ENCODE assay signal across 17 mouse cellular contexts in the genomic region with DNA sequence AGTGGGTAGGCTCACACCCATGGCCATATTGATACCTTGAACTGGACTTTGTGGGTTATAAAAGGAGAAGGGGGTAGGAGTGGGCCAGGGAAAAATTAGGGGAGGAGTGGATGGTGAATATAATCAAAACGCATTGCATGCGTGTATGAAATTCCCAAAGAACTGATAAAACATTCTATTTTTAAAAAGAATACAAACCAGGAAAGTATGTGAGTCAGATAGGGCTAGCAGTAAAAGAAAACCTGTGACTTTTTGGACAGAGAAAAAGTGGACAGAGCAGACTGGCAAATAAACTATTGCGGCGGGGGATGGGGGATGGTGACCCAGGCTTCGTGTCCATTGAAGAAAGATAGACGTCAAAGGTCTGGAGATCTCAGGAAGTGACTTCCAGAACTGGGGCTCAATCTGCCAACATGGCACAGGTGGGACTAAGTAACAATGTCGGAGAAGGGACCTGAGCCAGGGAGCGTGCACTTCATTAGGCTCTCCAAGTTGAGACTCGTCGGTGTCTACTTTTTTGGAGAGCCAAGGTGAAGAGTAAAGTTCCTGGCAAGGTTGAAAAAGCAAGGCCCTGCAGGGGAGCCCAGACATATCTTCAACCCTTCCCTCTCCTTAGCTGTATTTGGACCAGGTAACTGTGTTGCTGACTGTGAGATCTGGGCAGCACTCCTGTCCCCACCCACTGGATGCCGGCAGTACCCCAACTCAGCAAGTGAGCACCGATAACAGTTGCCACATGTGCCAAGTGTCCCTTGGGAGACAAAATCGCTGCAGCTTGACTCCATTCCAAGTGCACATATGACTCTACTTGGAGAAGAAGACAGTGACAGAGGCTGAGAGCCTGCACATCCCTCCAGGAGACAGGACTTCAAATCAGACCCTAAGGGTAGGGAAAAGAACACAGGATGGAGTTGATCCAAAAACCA.
A peak's percentile ranks its signal among the peaks of the same experiment; 100 is the strongest.
DNase-seq lines count a peak whose midpoint lies in the region; ATAC-seq and TF ChIP-seq lines count a peak whose summit lies in the region.
"Had no signal": no experiment of that assay in that cellular context is flagged by ENCODE, and none has a peak within 500 bp of the region (broad histone marks: within the 10 kb centered on the region; RNA-seq: fewer than 3 reads in every experiment).

No protein-coding gene starts in this region.

- no peak for TF ChIP-seq CTCF in heart, adult 2 months (IDR thresholded peaks at IDR 0.05)
- no peak for TF ChIP-seq CTCF in heart, postnatal 0 days (IDR thresholded peaks at IDR 0.05; ENCODE audit: low read depth)

- peak overlapping the region; percentile 17; the same call in 1 of the 2 replicates for H3K9ac ChIP-seq in heart, adult 2 months (ENCODE audit: low read depth, low read length)
- no peak overlapping the region for H3K9ac ChIP-seq in heart, embryonic 13.5 days
- H3K9ac ChIP-seq in heart, postnatal 0 days (replicated peaks; ENCODE audit: low read depth, low read length) = peak overlapping the region; percentile 17; the same call in 1 of the 2 replicates
- H3K9ac ChIP-seq: embryonic facial prominence, embryonic 12.5 days; forebrain, embryonic 15.5 days; hindbrain, embryonic 15.5 days; kidney, embryonic 15.5 days had no signal

- no peak for TF ChIP-seq POLR2A in heart, adult 2 months (IDR thresholded peaks at IDR 0.05; ENCODE audit: insufficient read depth, low read depth, low read length)

- no peak overlapping the region for H3K4me2 ChIP-seq in heart, embryonic 13.5 days
- peak overlapping the region; percentile 37 for H3K4me2 ChIP-seq in heart, postnatal 0 days (ENCODE audit: low read depth, low read length)
- H3K4me2 ChIP-seq: embryonic facial prominence, embryonic 12.5 days; forebrain, embryonic 15.5 days; hindbrain, embryonic 15.5 days; kidney, embryonic 15.5 days had no signal

- H3K9me3 ChIP-seq in heart, embryonic 10.5 days = no peaks in the 10 kb centered on the region
- H3K9me3 ChIP-seq in heart, embryonic 13.5 days = no peaks in the 10 kb centered on the region
- H3K9me3 ChIP-seq in heart, postnatal 0 days (replicated peaks; ENCODE audit: control insufficient read depth, low read length) = no peaks in the 10 kb centered on the region
- H3K9me3 ChIP-seq: embryonic facial prominence, embryonic 12.5 days; forebrain, embryonic 15.5 days; hindbrain, embryonic 15.5 days; kidney, embryonic 15.5 days had no signal

- intact Hi-C loops in heart, adult 2 months (cut with DNase I) = no loop called here

- TF ChIP-seq EP300 in heart, adult 2 months (IDR thresholded peaks at IDR 0.05; ENCODE audit: insufficient read depth, low read depth, low read length) = no peak
- TF ChIP-seq EP300 in heart, postnatal 0 days (IDR thresholded peaks at IDR 0.05; ENCODE audit: low read depth) = peak; percentile 90

- H3K27me3 ChIP-seq in heart, adult 2 months (ENCODE audit: control insufficient read depth, insufficient read depth, low read length) = no peaks in the 10 kb centered on the region
- 0 out of 2 replicates have a peak, but pooled peaks cover 4% of the 10 kb centered on the region for H3K27me3 ChIP-seq in heart, embryonic 10.5 days (ENCODE audit: insufficient read depth, poor library complexity, severe bottlenecking)
- H3K27me3 ChIP-seq in heart, embryonic 13.5 days (replicated peaks) = no peaks in the 10 kb centered on the region
- no peaks in the 10 kb centered on the region for H3K27me3 ChIP-seq in heart, postnatal 0 days (ENCODE audit: control insufficient read depth, insufficient read depth, low read length)
- H3K27me3 ChIP-seq: embryonic facial prominence, embryonic 12.5 days; forebrain, embryonic 15.5 days; hindbrain, embryonic 15.5 days; kidney, embryonic 15.5 days had no signal

- ATAC-seq in heart, embryonic 13.5 days (ENCODE audit: extremely low read depth, insufficient number of reproducible peaks, low FRiP score, low TSS enrichment) = no peak
- ATAC-seq in heart, postnatal 0 days (ENCODE audit: insufficient read depth, low read depth) = peak; percentile 78
- ATAC-seq: forebrain, embryonic 15.5 days; intestine, embryonic 16.5 days had no signal

- DNase-seq in heart, adult 2 months = peak; percentile 33 to 44
- DNase-seq in heart, embryonic 10.5 days (ENCODE audit: low spot score) = no peak
- peak; percentile 83 for DNase-seq in heart, postnatal 0 days (ENCODE audit: low spot score)
- DNase-seq in kidney, postnatal 25 days = no peak
- DNase-seq in embryo, embryonic 10.5 days (ENCODE audit: low spot score) = no peak
- no peak for DNase-seq in MN1 (ENCODE audit: low spot score)
- DNase-seq: adrenal gland, postnatal 14 days; cerebellum, adult 18-20 months; cerebellum, postnatal 14 days; gastrocnemius, postnatal 36 days; kidney, adult 2 months had no signal

- no peaks in the 10 kb centered on the region for H3K79me2 ChIP-seq in heart, adult 2 months (replicated peaks; ENCODE audit: control insufficient read depth, insufficient read depth, low read length)

- H3K4me3 ChIP-seq in heart, adult 2 months = no peak overlapping the region
- H3K4me3 ChIP-seq in heart, embryonic 10.5 days = no peak overlapping the region
- H3K4me3 ChIP-seq in heart, embryonic 13.5 days = no peak overlapping the region
- H3K4me3 ChIP-seq in heart, postnatal 0 days (ENCODE audit: low read depth, low read length) = no peak overlapping the region
- H3K4me3 ChIP-seq: embryonic facial prominence, embryonic 12.5 days; forebrain, embryonic 15.5 days; hindbrain, embryonic 15.5 days; kidney, embryonic 15.5 days had no signal

- H3K4me1 ChIP-seq in heart, adult 2 months (ENCODE audit: control insufficient read depth, insufficient read depth, low read length) = peaks cover 5% of the 10 kb centered on the region
- H3K4me1 ChIP-seq in heart, embryonic 10.5 days = peaks cover 44% of the 10 kb centered on the region
- peaks cover 77% of the 10 kb centered on the region for H3K4me1 ChIP-seq in heart, embryonic 13.5 days
- H3K4me1 ChIP-seq in heart, postnatal 0 days (ENCODE audit: control insufficient read depth, insufficient read depth) = peaks cover 48% of the 10 kb centered on the region
- H3K4me1 ChIP-seq: forebrain, embryonic 15.5 days had no signal

- WGBS in heart, adult 2 months = 44% methylated on average over 13 of the region's 13 CpGs
- WGBS in heart, embryonic 10.5 days = 82% methylated on average over 13 of the region's 13 CpGs
- 60% methylated on average over 13 of the region's 13 CpGs for WGBS in heart, embryonic 13.5 days
- 37% methylated on average over 13 of the region's 13 CpGs for WGBS in heart, postnatal 0 days

- no peaks in the 10 kb centered on the region for H3K36me3 ChIP-seq in heart, adult 2 months (ENCODE audit: control insufficient read depth, insufficient read depth, low read length)
- H3K36me3 ChIP-seq in heart, embryonic 10.5 days = no peaks in the 10 kb centered on the region
- H3K36me3 ChIP-seq in heart, embryonic 13.5 days = no peaks in the 10 kb centered on the region
- no peaks in the 10 kb centered on the region for H3K36me3 ChIP-seq in heart, postnatal 0 days (replicated peaks; ENCODE audit: control insufficient read depth, insufficient read depth, low read length)
- H3K36me3 ChIP-seq: embryonic facial prominence, embryonic 12.5 days; forebrain, embryonic 15.5 days; hindbrain, embryonic 15.5 days; kidney, embryonic 15.5 days had no signal

- H3K27ac ChIP-seq in heart, adult 2 months = peak overlapping the region; percentile 40
- no peak overlapping the region for H3K27ac ChIP-seq in heart, embryonic 10.5 days
- H3K27ac ChIP-seq in heart, embryonic 13.5 days (replicated peaks) = peak overlapping the region; percentile 51
- H3K27ac ChIP-seq in heart, postnatal 0 days (ENCODE audit: low read depth) = peak overlapping the region; percentile 87
- H3K27ac ChIP-seq: embryonic facial prominence, embryonic 12.5 days; forebrain, embryonic 15.5 days; hindbrain, embryonic 15.5 days; kidney, embryonic 15.5 days had no signal

Comparison
In these comparisons a context has a peak if more than half of its experiments do, and no peak if none do; other contexts are left out.
1. DNase-seq: peak in heart, adult 2 months (2 of 2) and heart, postnatal 0 days (single experiment); none in heart, embryonic 10.5 days (single experiment), kidney, postnatal 25 days (0 of 2), embryo, embryonic 10.5 days (single experiment) and MN1 (single experiment).